Mouse (Mus musculus): Measurements from ENCODE around the gene 4930519G04Rik.

DNA sequence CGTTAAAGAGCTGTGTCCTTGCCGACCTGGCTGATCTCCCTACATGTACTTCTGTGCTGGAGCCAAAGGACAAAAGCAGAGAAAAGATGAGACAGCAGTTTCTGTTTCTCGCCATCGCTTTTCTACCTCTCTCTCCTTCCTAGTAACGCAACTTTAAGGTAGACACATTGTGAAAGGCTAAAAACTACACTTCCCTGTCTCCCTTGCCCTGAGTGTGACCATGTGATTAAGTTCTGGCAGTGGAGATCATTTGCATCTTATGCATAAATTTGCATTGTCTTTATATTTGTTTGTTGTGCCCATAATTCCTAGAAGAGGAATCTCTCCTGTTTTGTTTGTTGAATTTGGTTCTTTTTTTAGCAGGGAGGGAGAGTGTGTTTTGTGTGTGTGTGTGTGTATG is 62.4 kb downstream of the 4930519G04Rik start:
- TF ChIP-seq CTCF (IDR thresholded peaks at IDR 0.05; ENCODE audit: control insufficient read depth, insufficient read depth, insufficient read length) (no peak), MYOD1 (IDR thresholded peaks at IDR 0.05; ENCODE audit: control insufficient read depth, insufficient read length, low read depth) (no peak), USF1 (IDR thresholded peaks at IDR 0.05; ENCODE audit: low read depth) (no peak), MAX (IDR thresholded peaks at IDR 0.05) (no peak), FOSL1 (IDR thresholded peaks at IDR 0.05; ENCODE audit: insufficient read depth, low read length, poor library complexity, severe bottlenecking) (no peak), CEBPB (IDR thresholded peaks at IDR 0.05; ENCODE audit: low read depth) (no peak)
